Mouse (Mus musculus): ENCODE results near the gene Mindy2. TPM values are rescaled to one million over a fixed set of nuclear protein-coding genes. Genes with fewer than 3 reads are reported as not detected.

The Mindy2 gene
- 34.1 and 35.9 TPM in 2 replicates for total RNA-seq (2014; rRNA removed)
- polyA plus RNA-seq (2015; fragmentation: Nextera tagmentation; extraction: Ambion mirVana), result 19.6 and 20.4 TPM in 2 replicates

GRCm38 (mm10) chr9:70657013-70657967, at the start of gene Mindy2:
Gene Mindy2 (minus strand): TSS chr9:70657174.
- H3K27me3 ChIP-seq (ENCODE audit: insufficient read depth, low read length), result no peaks in the 10 kb centered on the region
- peak within 1 kb of the TSS; percentile 62 for H3K4me2 ChIP-seq (ENCODE audit: low read depth, low read length)
- no peak for TF ChIP-seq CTCF (IDR thresholded peaks at IDR 0.05; ENCODE audit: low read depth)
- peaks cover 10% of the 10 kb centered on the region for H3K4me1 ChIP-seq (ENCODE audit: insufficient read depth, low read length)
- ATAC-seq (peak; percentile 99), DNase-seq (ENCODE audit: low spot score) (peak; percentile 99)
- H3K4me3 ChIP-seq (ENCODE audit: low read length), result peak within 1 kb of the TSS; percentile 99
- 2% methylated on average over 60 of the region's 67 CpGs for WGBS
- peak within 1 kb of the TSS; percentile 94 for H3K9ac ChIP-seq (replicated peaks; ENCODE audit: low read length)
- no peaks in the 10 kb centered on the region for H3K9me3 ChIP-seq (ENCODE audit: low read length)
- H3K36me3 ChIP-seq (ENCODE audit: insufficient read depth, low read length), result no peaks in the 10 kb centered on the region
- H3K27ac ChIP-seq, result peak within 1 kb of the TSS; percentile 97

- no peaks in the 10 kb centered on the region for H3K27me3 ChIP-seq (ENCODE audit: insufficient read depth, low read length)
- H3K4me1 ChIP-seq (ENCODE audit: insufficient read depth, low read length), result no peaks in the 10 kb centered on the region
- no peaks in the 10 kb centered on the region for H3K36me3 ChIP-seq (ENCODE audit: insufficient read depth, low read length)
- WGBS, result 100% methylated on average over 1 of the region's 1 CpGs
- no peak overlapping the region for H3K4me2 ChIP-seq (ENCODE audit: low read depth, low read length)
- DNase-seq (ENCODE audit: low spot score) (no peak), ATAC-seq (no peak)
- no peak overlapping the region for H3K4me3 ChIP-seq (ENCODE audit: low read length)
- TF ChIP-seq CTCF (IDR thresholded peaks at IDR 0.05; ENCODE audit: low read depth), result no peak
- no peaks in the 10 kb centered on the region for H3K9me3 ChIP-seq (ENCODE audit: low read length)
- no peak overlapping the region for H3K9ac ChIP-seq (replicated peaks; ENCODE audit: low read length)
- no peak overlapping the region for H3K27ac ChIP-seq
These were observed 49.5 kb upstream of the Mindy2 start for GRCm38 (mm10) chr9:70706444-70706843.

- Histone ChIP-seq H3K36me3 (ENCODE audit: insufficient read depth, low read length) (no peaks in the 10 kb centered on the region), H3K9ac (replicated peaks; ENCODE audit: low read length) (no peak overlapping the region), H3K4me2 (ENCODE audit: low read depth, low read length) (no peak overlapping the region), H3K4me1 (ENCODE audit: insufficient read depth, low read length) (no peaks in the 10 kb centered on the region), H3K27me3 (ENCODE audit: insufficient read depth, low read length) (no peaks in the 10 kb centered on the region), H3K27ac (no peak overlapping the region), H3K9me3 (ENCODE audit: low read length) (no peaks in the 10 kb centered on the region), H3K4me3 (ENCODE audit: low read length) (no peak overlapping the region)
- no peak for DNase-seq (ENCODE audit: low spot score)
- no peak for ATAC-seq
- WGBS, result 97% methylated on average over 5 of the region's 5 CpGs
- TF ChIP-seq CTCF (IDR thresholded peaks at IDR 0.05; ENCODE audit: low read depth), result no peak
These were observed 46.7 kb upstream of the Mindy2 start for GRCm38 (mm10) chr9:70703597-70704203.

GRCm38 (mm10) chr9:70698090-70698489, 41.1 kb upstream of the Mindy2 start:
- H3K4me2 ChIP-seq (ENCODE audit: low read depth, low read length), result no peak overlapping the region
- no peak for TF ChIP-seq CTCF (IDR thresholded peaks at IDR 0.05; ENCODE audit: low read depth)
- 90% methylated on average over 1 of the region's 1 CpGs for WGBS

GRCm38 (mm10) chr9:70695723-70696122, 38.7 kb upstream of the Mindy2 start:
- H3K9ac ChIP-seq (replicated peaks; ENCODE audit: low read length), result no peak overlapping the region
- H3K4me3 ChIP-seq (ENCODE audit: low read length), result no peak overlapping the region
- 97% methylated on average over 2 of the region's 2 CpGs for WGBS
- TF ChIP-seq CTCF (IDR thresholded peaks at IDR 0.05; ENCODE audit: low read depth), result no peak
- no peaks in the 10 kb centered on the region for H3K9me3 ChIP-seq (ENCODE audit: low read length)
- no peak for DNase-seq (ENCODE audit: low spot score)
- H3K36me3 ChIP-seq (ENCODE audit: insufficient read depth, low read length), result no peaks in the 10 kb centered on the region
- no peaks in the 10 kb centered on the region for H3K27me3 ChIP-seq (ENCODE audit: insufficient read depth, low read length)
- H3K27ac ChIP-seq, result no peak overlapping the region
- no peaks in the 10 kb centered on the region for H3K4me1 ChIP-seq (ENCODE audit: insufficient read depth, low read length)
- H3K4me2 ChIP-seq (ENCODE audit: low read depth, low read length), result no peak overlapping the region
- ATAC-seq, result no peak

More at GRCm38 (mm10) chr9:70698090-70698489, 41.1 kb upstream of the Mindy2 start:
- Histone ChIP-seq H3K9ac (replicated peaks; ENCODE audit: low read length) (no peak overlapping the region), H3K36me3 (ENCODE audit: insufficient read depth, low read length) (no peaks in the 10 kb centered on the region), H3K4me1 (ENCODE audit: insufficient read depth, low read length) (no peaks in the 10 kb centered on the region), H3K9me3 (ENCODE audit: low read length) (no peaks in the 10 kb centered on the region), H3K27ac (no peak overlapping the region), H3K27me3 (ENCODE audit: insufficient read depth, low read length) (no peaks in the 10 kb centered on the region), H3K4me3 (ENCODE audit: low read length) (no peak overlapping the region)
- no peak for ATAC-seq
- no peak for DNase-seq (ENCODE audit: low spot score)

GRCm38 (mm10) chr9:70691772-70692693, 35.1 kb upstream of the Mindy2 start:
- no peak overlapping the region for H3K9ac ChIP-seq (replicated peaks; ENCODE audit: low read length)
- no peak for TF ChIP-seq CTCF (IDR thresholded peaks at IDR 0.05; ENCODE audit: low read depth)
- H3K27me3 ChIP-seq (ENCODE audit: insufficient read depth, low read length), result no peaks in the 10 kb centered on the region
- WGBS, result 85% methylated on average over 2 of the region's 2 CpGs
- H3K27ac ChIP-seq, result no peak overlapping the region
- H3K4me1 ChIP-seq (ENCODE audit: insufficient read depth, low read length), result no peaks in the 10 kb centered on the region
- no peaks in the 10 kb centered on the region for H3K9me3 ChIP-seq (ENCODE audit: low read length)
- no peak overlapping the region for H3K4me3 ChIP-seq (ENCODE audit: low read length)
- no peak for DNase-seq (ENCODE audit: low spot score)
- no peak for ATAC-seq
- no peaks in the 10 kb centered on the region for H3K36me3 ChIP-seq (ENCODE audit: insufficient read depth, low read length)
- no peak overlapping the region for H3K4me2 ChIP-seq (ENCODE audit: low read depth, low read length)
